Mouse (Mus musculus) forebrain, postnatal 0 days (tissue): ENCODE measurements around the gene Oxct1. TPM values are rescaled to one million over a fixed set of nuclear protein-coding genes. Genes with fewer than 3 reads are reported as not detected.

Source experiments
- ATAC-seq: fragments of 200-750 bp; cut with Nextera tagmentation; 2 replicates; pipeline ENCODE4 v1.8.0; 2017; ENCODE audit warnings: mild to moderate bottlenecking, moderate library complexity
- DNase-seq: peaks from one replicate; pipeline ENCODE4 v3.0.0-alpha.2; 2015
- H3K27ac ChIP-seq: fragments of 300-500 bp; sonication (generic); 2 replicates; pipeline ENCODE4 v1.5.1; 2014; ENCODE audit warnings: low read depth, mild to moderate bottlenecking, antibody characterized with exemption, low read length, moderate library complexity, mixed read lengths
- H3K27me3 ChIP-seq: fragments of 300-500 bp; sonication (generic); 2 replicates; pipeline ENCODE4 v1.6.1; 2014; ENCODE audit warnings: mild to moderate bottlenecking, low read length, mixed read lengths; ENCODE audit not compliant: insufficient read depth
- H3K36me3 ChIP-seq: fragments of 300-500 bp; sonication (generic); 2 replicates; pipeline ENCODE4 v1.6.1; 2014; ENCODE audit warnings: mild to moderate bottlenecking, moderate library complexity; ENCODE audit not compliant: insufficient read depth
- H3K4me1 ChIP-seq: fragments of 300-500 bp; sonication (generic); 2 replicates; pipeline ENCODE4 v1.6.1; 2014; ENCODE audit warnings: antibody characterized with exemption; ENCODE audit not compliant: insufficient read depth
- H3K4me2 ChIP-seq: fragments of 300-500 bp; sonication (generic); 2 replicates; pipeline ENCODE4 v1.6.1; 2014; ENCODE audit warnings: low read depth, mild to moderate bottlenecking, moderate library complexity
- H3K4me3 ChIP-seq: fragments of 300-500 bp; sonication (generic); 2 replicates; pipeline ENCODE4 v1.5.1; 2014; ENCODE audit warnings: low read depth, low read length, mixed read lengths
- H3K9ac ChIP-seq: fragments of 300-500 bp; sonication (generic); 2 replicates; pipeline ENCODE4 v1.6.1; 2014; ENCODE audit warnings: mild to moderate bottlenecking
- H3K9me3 ChIP-seq: fragments of 300-500 bp; sonication (generic); 2 replicates; pipeline ENCODE4 v1.6.1; 2016; ENCODE audit warnings: low read length
- CTCF ChIP-seq: sonication (generic); IDR thresholded peaks from 2 replicates; pipeline ENCODE4 v1.5.1; 2016; ENCODE audit warnings: antibody characterized with exemption, control low read depth, low read depth
- WGBS: fragments of 180-500 bp; shearing (Covaris S2); extraction: QIAGEN DNeasy Blood & Tissue Kit; methylation state at CpG from one replicate; pipeline ENCODE4 v1.1.7; 2014; 5-methylcytosine and 5-hydroxymethylcytosine counted together
- polyA plus RNA-seq: library from polyadenylated mRNA; unstranded; fragments of >200 nt; fragmentation: Nextera tagmentation; extraction: Ambion mirVana; gene quantifications from 2 replicates; pipeline ENCODE4 v1.2.1, GENCODE M21; 2015
- total RNA-seq: library from RNA; depleted of rRNA; stranded (reverse); fragments of >200 nt; gene quantifications from 2 replicates; pipeline ENCODE4 v1.2.3, GENCODE M21; 2014

Gene Oxct1
- total and polyA plus RNA-seq, 2 experiments from 2014 or later = 354 to 419 TPM

- Histone ChIP-seq H3K4me2 (no peak overlapping the region), H3K36me3 (no peaks in the 10 kb centered on the region), H3K4me1 (no peaks in the 10 kb centered on the region), H3K9me3 (no peaks in the 10 kb centered on the region), H3K9ac (no peak overlapping the region), H3K27ac (no peak overlapping the region), H3K4me3 (no peak overlapping the region), H3K27me3 (no peaks in the 10 kb centered on the region)
- DNase-seq (no peak), ATAC-seq (no peak)
- TF ChIP-seq CTCF = no peak
- WGBS = 62% methylated on average over 10 of the region's 10 CpGs
Observed at GRCm38 (mm10) chr15:4085600-4086384, 59.6 kb downstream of the Oxct1 start.

GRCm38 (mm10) chr15:4087446-4087845 is 61.3 kb downstream of the Oxct1 start:
- DNase-seq (no peak), ATAC-seq (no peak)
- Histone ChIP-seq H3K9me3 (no peaks in the 10 kb centered on the region), H3K27ac (no peak overlapping the region), H3K4me3 (no peak overlapping the region), H3K27me3 (no peaks in the 10 kb centered on the region), H3K36me3 (peaks cover 13% of the 10 kb centered on the region; the same call in 1 of the 2 replicates), H3K4me1 (no peaks in the 10 kb centered on the region), H3K9ac (no peak overlapping the region), H3K4me2 (no peak overlapping the region)
- TF ChIP-seq CTCF = no peak
- 60% methylated on average over 4 of the region's 4 CpGs for WGBS

GRCm38 (mm10) chr15:4087914-4088313 is 61.7 kb downstream of the Oxct1 start:
- H3K4me1 ChIP-seq = no peaks in the 10 kb centered on the region
- peaks cover 13% of the 10 kb centered on the region; the same call in 1 of the 2 replicates for H3K36me3 ChIP-seq
- H3K4me2 ChIP-seq = no peak overlapping the region
- TF ChIP-seq CTCF = no peak
- ATAC-seq = no peak
- H3K9ac ChIP-seq = no peak overlapping the region
- no peaks in the 10 kb centered on the region for H3K27me3 ChIP-seq
- WGBS = 49% methylated on average over 7 of the region's 7 CpGs
- DNase-seq = no peak
- H3K9me3 ChIP-seq = no peaks in the 10 kb centered on the region
- no peak overlapping the region for H3K4me3 ChIP-seq
- H3K27ac ChIP-seq = no peak overlapping the region

DNA sequence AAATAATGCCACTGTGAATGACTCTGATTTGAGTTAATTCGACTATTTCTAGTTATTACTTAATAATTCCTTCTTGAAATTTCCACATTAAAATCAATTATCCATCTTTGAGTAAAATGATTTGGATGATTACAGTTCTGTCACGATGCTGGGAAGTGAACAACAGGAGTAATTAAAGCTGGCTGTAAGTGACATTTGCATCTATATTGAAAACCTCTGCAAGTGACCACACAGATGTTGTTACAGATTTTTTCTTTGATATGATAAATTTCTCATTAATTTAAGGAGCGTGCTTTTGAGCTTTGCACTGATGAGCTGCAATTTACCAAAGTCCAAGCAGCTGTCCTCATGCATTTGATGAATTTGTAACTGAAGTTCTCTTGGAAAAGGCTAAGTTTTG is 64.4 kb downstream of the Oxct1 start:
- H3K27ac ChIP-seq = no peak overlapping the region
- 63% methylated on average over 3 of the region's 3 CpGs for WGBS
- H3K36me3 ChIP-seq = peaks cover 13% of the 10 kb centered on the region; the same call in 1 of the 2 replicates
- no peaks in the 10 kb centered on the region for H3K27me3 ChIP-seq
- ATAC-seq (no peak), DNase-seq (no peak)
- H3K4me2 ChIP-seq = no peak overlapping the region
- no peak overlapping the region for H3K9ac ChIP-seq
- H3K4me1 ChIP-seq = no peaks in the 10 kb centered on the region
- no peaks in the 10 kb centered on the region for H3K9me3 ChIP-seq
- TF ChIP-seq CTCF = no peak
- no peak overlapping the region for H3K4me3 ChIP-seq

GRCm38 (mm10) chr15:4092586-4092985 is 66.4 kb downstream of the Oxct1 start:
- H3K9ac ChIP-seq = no peak overlapping the region
- TF ChIP-seq CTCF = no peak
- H3K4me2 ChIP-seq = no peak overlapping the region
- no peaks in the 10 kb centered on the region for H3K27me3 ChIP-seq
- H3K27ac ChIP-seq = no peak overlapping the region
- H3K9me3 ChIP-seq = no peaks in the 10 kb centered on the region
- DNase-seq (no peak), ATAC-seq (no peak)
- no peak overlapping the region for H3K4me3 ChIP-seq
- WGBS = 91% methylated on average over 2 of the region's 2 CpGs
- no peaks in the 10 kb centered on the region for H3K4me1 ChIP-seq
- peaks cover 13% of the 10 kb centered on the region; the same call in 1 of the 2 replicates for H3K36me3 ChIP-seq

DNA sequence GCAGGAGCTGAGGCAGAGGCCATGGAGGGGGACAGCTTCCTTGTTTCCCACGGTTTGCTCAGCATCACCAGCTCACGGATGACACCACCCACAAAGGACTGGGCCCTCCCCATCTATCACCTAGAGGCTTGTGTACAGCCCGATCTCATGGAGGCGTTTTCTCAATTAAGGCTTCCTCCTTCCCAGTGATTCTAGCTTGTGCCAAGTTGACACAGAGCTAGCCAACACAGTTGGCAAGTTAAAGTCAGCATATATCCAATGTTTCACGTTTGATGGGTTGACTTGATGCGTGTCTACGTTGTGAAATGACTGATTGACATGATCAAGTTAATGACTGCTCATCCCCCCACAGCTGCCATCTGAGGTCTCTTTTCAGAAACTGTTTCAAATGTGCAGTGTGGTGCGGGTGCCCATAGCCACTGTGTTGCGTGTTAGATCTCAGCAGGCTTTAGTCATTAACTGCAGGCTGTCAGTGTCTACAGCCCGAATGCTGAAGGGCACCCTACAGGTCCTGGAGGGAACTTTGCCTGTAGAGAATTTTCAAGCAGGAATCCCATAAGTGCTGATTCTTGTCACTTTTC is 74.2 kb downstream of the Oxct1 start:
- Histone ChIP-seq H3K27ac (no peak overlapping the region), H3K27me3 (no peaks in the 10 kb centered on the region), H3K4me1 (no peaks in the 10 kb centered on the region), H3K4me2 (no peak overlapping the region), H3K9me3 (no peaks in the 10 kb centered on the region), H3K4me3 (no peak overlapping the region), H3K9ac (no peak overlapping the region), H3K36me3 (peaks cover 20% of the 10 kb centered on the region)
- peak; percentile 21 for DNase-seq
- peak; percentile 69 for ATAC-seq
- WGBS = 60% methylated on average over 10 of the region's 10 CpGs
- TF ChIP-seq CTCF = no peak

DNA sequence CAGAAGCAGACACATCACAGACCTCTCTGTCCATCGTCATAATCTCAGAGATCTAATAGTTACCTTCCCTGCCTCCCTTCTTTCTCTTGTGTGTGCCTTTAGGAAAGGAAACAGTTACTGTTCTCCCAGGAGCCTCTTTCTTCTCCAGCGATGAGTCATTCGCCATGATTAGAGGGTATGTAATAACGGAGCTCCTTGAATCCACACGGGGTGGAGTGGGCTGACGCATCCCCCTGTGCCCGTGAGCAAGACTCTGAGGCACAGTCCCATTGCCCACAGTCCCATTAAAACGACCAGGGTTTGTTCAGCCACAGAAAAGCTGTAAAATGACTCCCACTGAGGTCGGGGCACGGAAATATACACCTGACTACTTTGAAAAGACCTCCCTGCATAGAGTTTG is 74.8 kb downstream of the Oxct1 start:
- no peaks in the 10 kb centered on the region for H3K27me3 ChIP-seq
- peaks cover 20% of the 10 kb centered on the region for H3K36me3 ChIP-seq
- H3K27ac ChIP-seq = no peak overlapping the region
- no peaks in the 10 kb centered on the region for H3K9me3 ChIP-seq
- TF ChIP-seq CTCF = no peak
- no peak overlapping the region for H3K4me3 ChIP-seq
- no peak overlapping the region for H3K4me2 ChIP-seq
- no peak overlapping the region for H3K9ac ChIP-seq
- WGBS = 80% methylated on average over 10 of the region's 10 CpGs
- no peaks in the 10 kb centered on the region for H3K4me1 ChIP-seq
- no peak for DNase-seq
- no peak for ATAC-seq
